Mouse (Mus musculus) liver, embryonic 12.5 days (tissue): Measurements from ENCODE around the gene Tapt1. TPM values are rescaled to one million over a fixed set of nuclear protein-coding genes. Genes with fewer than 3 reads are reported as not detected.
"Not testable (repeated sequence)": the region's sequence is repeated elsewhere in the genome, so short reads cannot be mapped to it uniquely, and the experiment has no call there.

ENCODE experiments used
- ATAC-seq: fragments of 200-750 bp; cut with Nextera tagmentation; 2 replicates; pipeline ENCODE4 v1.8.0; 2017; ENCODE audit warnings: moderate number of reproducible peaks, mild to moderate bottlenecking, moderate library complexity
- H3K27ac ChIP-seq: fragments of 300-500 bp; sonication (generic); 2 replicates; pipeline ENCODE4 v1.5.1; 2016; ENCODE audit warnings: mild to moderate bottlenecking
- H3K27me3 ChIP-seq: fragments of 300-500 bp; sonication (generic); replicated peaks from 2 replicates; pipeline ENCODE4 v1.6.1; 2016; ENCODE audit warnings: mild to moderate bottlenecking, moderate library complexity
- H3K36me3 ChIP-seq: fragments of 300-500 bp; sonication (generic); 2 replicates; pipeline ENCODE4 v1.6.1; 2016; ENCODE audit warnings: mild to moderate bottlenecking, moderate library complexity
- H3K4me1 ChIP-seq: fragments of 300-500 bp; sonication (generic); 2 replicates; pipeline ENCODE4 v1.6.1; 2016
- H3K4me2 ChIP-seq: fragments of 300-500 bp; sonication (generic); 2 replicates; pipeline ENCODE4 v1.6.1; 2016; ENCODE audit warnings: mild to moderate bottlenecking, moderate library complexity
- H3K4me3 ChIP-seq: fragments of 300-500 bp; sonication (generic); 2 replicates; pipeline ENCODE4 v1.5.1; 2016; ENCODE audit warnings: mild to moderate bottlenecking, moderate library complexity
- H3K9ac ChIP-seq: fragments of 300-500 bp; sonication (generic); 2 replicates; pipeline ENCODE4 v1.6.1; 2016; ENCODE audit warnings: mild to moderate bottlenecking, moderate library complexity
- H3K9me3 ChIP-seq: fragments of 300-500 bp; sonication (generic); replicated peaks from 2 replicates; pipeline ENCODE4 v1.6.1; 2016; ENCODE audit warnings: mild to moderate bottlenecking, moderate library complexity
- WGBS: fragments of 180-500 bp; shearing (Covaris S2); methylation state at CpG from one replicate; pipeline ENCODE4 v1.1.7; 2016; ENCODE audit not compliant: insufficient replicate concordance; 5-methylcytosine and 5-hydroxymethylcytosine counted together
- polyA plus RNA-seq: library from polyadenylated mRNA; unstranded; fragments of >200 nt; fragmentation: Nextera tagmentation; extraction: Ambion mirVana; gene quantifications from 2 replicates; pipeline ENCODE4 v1.2.1, GENCODE M21; 2016

Gene Tapt1
- 46.0 and 48.3 TPM in 2 replicates for polyA plus RNA-seq

GRCm38 (mm10) chr5:44226521-44227461 is at the start of gene Tapt1:
Gene Tapt1, minus strand, starts transcription at chr5:44226626.
- WGBS: 1% methylated on average over 104 of the region's 121 CpGs
- Histone ChIP-seq H3K27ac (peak within 1 kb of the TSS; percentile 91), H3K4me1 (peaks cover 51% of the 10 kb centered on the region), H3K4me3 (peak within 1 kb of the TSS; percentile 96), H3K9ac (peak within 1 kb of the TSS; percentile 99), H3K27me3 (no peaks in the 10 kb centered on the region), H3K36me3 (peaks cover 10% of the 10 kb centered on the region; the same call in 1 of the 2 replicates), H3K9me3 (no peaks in the 10 kb centered on the region), H3K4me2 (peak within 1 kb of the TSS; percentile 81)
- peak; percentile 90 for ATAC-seq

GRCm38 (mm10) chr5:44271564-44271963 is 45.1 kb upstream of the Tapt1 start:
- Histone ChIP-seq H3K36me3 (no peaks in the 10 kb centered on the region), H3K4me3 (no peak overlapping the region), H3K9ac (no peak overlapping the region), H3K4me2 (no peak overlapping the region), H3K27me3 (no peaks in the 10 kb centered on the region), H3K4me1 (no peaks in the 10 kb centered on the region), H3K27ac (no peak overlapping the region), H3K9me3 (no peaks in the 10 kb centered on the region)
- ATAC-seq: no peak
- WGBS: 65% methylated on average over 4 of the region's 4 CpGs

GRCm38 (mm10) chr5:44268524-44268923 is 42.1 kb upstream of the Tapt1 start:
- ATAC-seq, H3K4me2 ChIP-seq, H3K27ac ChIP-seq, H3K9me3 ChIP-seq, H3K4me1 ChIP-seq, H3K9ac ChIP-seq, H3K4me3 ChIP-seq, H3K27me3 ChIP-seq, H3K36me3 ChIP-seq: not testable (repeated sequence)
- WGBS: 58% methylated on average over 3 of the region's 3 CpGs

- ATAC-seq: no peak
- Histone ChIP-seq H3K9ac (no peak overlapping the region), H3K27me3 (no peaks in the 10 kb centered on the region), H3K4me1 (no peaks in the 10 kb centered on the region), H3K9me3 (no peaks in the 10 kb centered on the region), H3K27ac (no peak overlapping the region), H3K4me2 (no peak overlapping the region), H3K4me3 (no peak overlapping the region), H3K36me3 (no peaks in the 10 kb centered on the region)
- WGBS: 73% methylated on average over 5 of the region's 5 CpGs
These were observed 35.3 kb upstream of the Tapt1 start for GRCm38 (mm10) chr5:44261691-44262090.

- H3K4me1 ChIP-seq: no peaks in the 10 kb centered on the region
- ATAC-seq: 0 out of 2 replicates have a peak, but pooled peaks have one; percentile 40
- no peaks in the 10 kb centered on the region for H3K9me3 ChIP-seq
- WGBS: 52% methylated on average over 3 of the region's 3 CpGs
- no peaks in the 10 kb centered on the region for H3K36me3 ChIP-seq
- no peak overlapping the region for H3K4me2 ChIP-seq
- no peak overlapping the region for H3K4me3 ChIP-seq
- no peak overlapping the region for H3K9ac ChIP-seq
- H3K27me3 ChIP-seq: no peaks in the 10 kb centered on the region
- H3K27ac ChIP-seq: no peak overlapping the region
These were observed 34.7 kb upstream of the Tapt1 start for GRCm38 (mm10) chr5:44261172-44261571.

GRCm38 (mm10) chr5:44259678-44260077 is 33.3 kb upstream of the Tapt1 start:
- Histone ChIP-seq H3K27ac (no peak overlapping the region), H3K9ac (no peak overlapping the region), H3K9me3 (no peaks in the 10 kb centered on the region), H3K4me2 (no peak overlapping the region), H3K4me1 (no peaks in the 10 kb centered on the region), H3K36me3 (no peaks in the 10 kb centered on the region), H3K4me3 (no peak overlapping the region), H3K27me3 (no peaks in the 10 kb centered on the region)
- ATAC-seq: no peak
- WGBS: 56% methylated on average over 3 of the region's 3 CpGs

GRCm38 (mm10) chr5:44258163-44258562 is 31.7 kb upstream of the Tapt1 start:
- no peak for ATAC-seq
- no CpG with 5 or more reads among the region's 1 CpGs for WGBS
- H3K36me3 ChIP-seq: no peaks in the 10 kb centered on the region

GRCm38 (mm10) chr5:44257401-44257800 is 31.0 kb upstream of the Tapt1 start:
- no peak overlapping the region for H3K4me2 ChIP-seq
- 65% methylated on average over 4 of the region's 4 CpGs for WGBS
- no peak overlapping the region for H3K27ac ChIP-seq
- H3K9ac ChIP-seq: no peak overlapping the region
- no peaks in the 10 kb centered on the region for H3K4me1 ChIP-seq
- H3K4me3 ChIP-seq: no peak overlapping the region
- no peak for ATAC-seq
- no peaks in the 10 kb centered on the region for H3K27me3 ChIP-seq
- H3K36me3 ChIP-seq: no peaks in the 10 kb centered on the region
- H3K9me3 ChIP-seq: no peaks in the 10 kb centered on the region

More at GRCm38 (mm10) chr5:44258163-44258562, 31.7 kb upstream of the Tapt1 start:
- H3K4me3 ChIP-seq: no peak overlapping the region
- no peak overlapping the region for H3K27ac ChIP-seq
- H3K4me1 ChIP-seq: no peaks in the 10 kb centered on the region
- no peaks in the 10 kb centered on the region for H3K9me3 ChIP-seq
- H3K27me3 ChIP-seq: no peaks in the 10 kb centered on the region
- no peak overlapping the region for H3K9ac ChIP-seq
- H3K4me2 ChIP-seq: no peak overlapping the region

GRCm38 (mm10) chr5:44256512-44256911 is 30.1 kb upstream of the Tapt1 start:
- H3K27ac ChIP-seq: no peak overlapping the region
- no peaks in the 10 kb centered on the region for H3K36me3 ChIP-seq
- H3K9ac ChIP-seq: no peak overlapping the region
- H3K9me3 ChIP-seq: no peaks in the 10 kb centered on the region
- no peak overlapping the region for H3K4me3 ChIP-seq
- 70% methylated on average over 3 of the region's 3 CpGs for WGBS
- H3K4me1 ChIP-seq: 0 out of 2 replicates have a peak, but pooled peaks cover 4% of the 10 kb centered on the region
- ATAC-seq: no peak
- H3K4me2 ChIP-seq: no peak overlapping the region
- H3K27me3 ChIP-seq: no peaks in the 10 kb centered on the region

- H3K9ac ChIP-seq: no peak overlapping the region
- no peak for ATAC-seq
- 0 out of 2 replicates have a peak, but pooled peaks cover 4% of the 10 kb centered on the region for H3K4me1 ChIP-seq
- no peak overlapping the region for H3K4me3 ChIP-seq
- no peak overlapping the region for H3K27ac ChIP-seq
- no peaks in the 10 kb centered on the region for H3K36me3 ChIP-seq
- H3K27me3 ChIP-seq: no peaks in the 10 kb centered on the region
- no peaks in the 10 kb centered on the region for H3K9me3 ChIP-seq
- no peak overlapping the region for H3K4me2 ChIP-seq
- 43% methylated on average over 7 of the region's 7 CpGs for WGBS
These were observed 29.5 kb upstream of the Tapt1 start for GRCm38 (mm10) chr5:44255756-44256398.

- Histone ChIP-seq H3K4me1 (0 out of 2 replicates have a peak, but pooled peaks cover 4% of the 10 kb centered on the region), H3K9me3 (no peaks in the 10 kb centered on the region), H3K36me3 (no peaks in the 10 kb centered on the region), H3K4me3 (no peak overlapping the region), H3K27me3 (no peaks in the 10 kb centered on the region), H3K9ac (no peak overlapping the region), H3K27ac (no peak overlapping the region), H3K4me2 (no peak overlapping the region)
- no peak for ATAC-seq
- WGBS: 67% methylated on average over 6 of the region's 6 CpGs
These were observed 27.0 kb upstream of the Tapt1 start for GRCm38 (mm10) chr5:44253449-44253848.

GRCm38 (mm10) chr5:44252395-44252794 is 26.0 kb upstream of the Tapt1 start:
- Histone ChIP-seq H3K36me3 (no peaks in the 10 kb centered on the region), H3K9me3 (no peaks in the 10 kb centered on the region), H3K27me3 (no peaks in the 10 kb centered on the region), H3K4me1 (0 out of 2 replicates have a peak, but pooled peaks cover 4% of the 10 kb centered on the region), H3K27ac (no peak overlapping the region), H3K4me2 (no peak overlapping the region), H3K9ac (no peak overlapping the region), H3K4me3 (no peak overlapping the region)
- 40% methylated on average over 4 of the region's 4 CpGs for WGBS
- ATAC-seq: 0 out of 2 replicates have a peak, but pooled peaks have one; percentile 40
